Mouse (Mus musculus): ENCODE data around the gene Cpsf6.

GRCm38 (mm10) chr10:117411131-117411530 is 31.3 kb upstream of the Cpsf6 start:
- TF ChIP-seq CTCF (IDR thresholded peaks at IDR 0.05), result no peak
- TF ChIP-seq EP300 (IDR thresholded peaks at IDR 0.05), result no peak

Measured in lung, postnatal 0 days (tissue).